Mouse (Mus musculus): ENCODE data around the gene Fam171a1. TPM values are rescaled to one million over a fixed set of nuclear protein-coding genes. Genes with fewer than 3 reads are reported as not detected.

Fam171a1 gene
- 37.9 and 42.6 TPM in 2 replicates for polyA plus RNA-seq (2012; rRNA removed)

DNA sequence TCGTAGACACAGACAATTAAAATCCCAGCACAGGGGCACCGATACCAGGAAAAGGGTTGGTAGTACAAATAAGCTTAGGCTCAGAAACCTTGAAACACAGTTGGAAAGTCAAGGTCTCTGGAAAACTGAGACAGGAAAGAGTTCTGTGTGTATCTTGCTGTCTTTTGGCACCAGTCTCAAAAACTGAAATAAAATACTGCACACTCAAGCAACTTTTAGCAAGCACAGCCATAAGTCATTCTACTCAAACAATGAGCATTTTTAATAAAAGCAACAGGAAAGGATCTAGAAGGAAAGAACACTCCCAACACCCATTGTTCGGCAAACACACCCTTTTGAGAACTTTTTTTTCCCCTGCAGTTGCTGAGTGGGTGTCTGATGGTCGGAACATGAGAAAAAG is at the start of gene Fam171a1:
Gene Fam171a1, plus strand, starts transcription at position 359 of the 400 bp plus-strand sequence.

Other genes with a start within 250 kb of the Fam171a1 start
- gene Nmt2, start 170.0 kb downstream of the Fam171a1 start, polyA plus RNA-seq (2012; rRNA removed): 31.2 and 34.4 TPM in 2 replicates
- gene Rpp38, start 218.4 kb downstream of the Fam171a1 start, polyA plus RNA-seq (2012; rRNA removed): 12.8 and 14.3 TPM in 2 replicates
- 1.3 and 1.4 TPM in 2 replicates for gene Acbd7, start 221.9 kb downstream of the Fam171a1 start, polyA plus RNA-seq (2012; rRNA removed)